Mouse (Mus musculus) hindbrain, embryonic 12.5 days (tissue): ENCODE results near the gene Gas7. TPM values are rescaled to one million over a fixed set of nuclear protein-coding genes. Genes with fewer than 3 reads are reported as not detected.
A peak's percentile ranks its signal among the peaks of the same experiment; 100 is the strongest.

ENCODE experiments used
- ATAC-seq: fragments of 200-750 bp; cut with Nextera tagmentation; 2 replicates; pipeline ENCODE4 v1.8.0; 2017; ENCODE audit warnings: moderate TSS enrichment; ENCODE audit not compliant: low FRiP score
- H3K27ac ChIP-seq: fragments of 300-500 bp; sonication (generic); 2 replicates; pipeline ENCODE4 v1.5.1; 2016; ENCODE audit warnings: mild to moderate bottlenecking
- H3K27me3 ChIP-seq: fragments of 300-500 bp; sonication (generic); 2 replicates; pipeline ENCODE4 v1.6.1; 2016; ENCODE audit warnings: mild to moderate bottlenecking
- H3K36me3 ChIP-seq: fragments of 300-500 bp; sonication (generic); 2 replicates; pipeline ENCODE4 v1.6.1; 2016; ENCODE audit warnings: mild to moderate bottlenecking
- H3K4me1 ChIP-seq: fragments of 300-500 bp; sonication (generic); 2 replicates; pipeline ENCODE4 v1.6.1; 2016
- H3K4me2 ChIP-seq: fragments of 300-500 bp; sonication (generic); replicated peaks from 2 replicates; pipeline ENCODE4 v1.6.1; 2016; ENCODE audit warnings: mild to moderate bottlenecking
- H3K4me3 ChIP-seq: fragments of 300-500 bp; sonication (generic); 2 replicates; pipeline ENCODE4 v1.5.1; 2016; ENCODE audit warnings: mild to moderate bottlenecking
- H3K9ac ChIP-seq: fragments of 300-500 bp; sonication (generic); 2 replicates; pipeline ENCODE4 v1.6.1; 2016; ENCODE audit warnings: mild to moderate bottlenecking, moderate library complexity
- H3K9me3 ChIP-seq: fragments of 300-500 bp; sonication (generic); replicated peaks from 2 replicates; pipeline ENCODE4 v1.6.1; 2016; ENCODE audit warnings: mild to moderate bottlenecking
- WGBS: fragments of 180-500 bp; shearing (Covaris S2); methylation state at CpG from one replicate; pipeline ENCODE4 v1.1.7; 2016; 5-methylcytosine and 5-hydroxymethylcytosine counted together
- polyA plus RNA-seq: library from polyadenylated mRNA; unstranded; fragments of >200 nt; fragmentation: Nextera tagmentation; extraction: Ambion mirVana; gene quantifications from 2 replicates; pipeline ENCODE4 v1.2.1, GENCODE M21; 2016

Gene Gas7
- polyA plus RNA-seq, 1 experiment from 2014 or later = 3.8 TPM

DNA sequence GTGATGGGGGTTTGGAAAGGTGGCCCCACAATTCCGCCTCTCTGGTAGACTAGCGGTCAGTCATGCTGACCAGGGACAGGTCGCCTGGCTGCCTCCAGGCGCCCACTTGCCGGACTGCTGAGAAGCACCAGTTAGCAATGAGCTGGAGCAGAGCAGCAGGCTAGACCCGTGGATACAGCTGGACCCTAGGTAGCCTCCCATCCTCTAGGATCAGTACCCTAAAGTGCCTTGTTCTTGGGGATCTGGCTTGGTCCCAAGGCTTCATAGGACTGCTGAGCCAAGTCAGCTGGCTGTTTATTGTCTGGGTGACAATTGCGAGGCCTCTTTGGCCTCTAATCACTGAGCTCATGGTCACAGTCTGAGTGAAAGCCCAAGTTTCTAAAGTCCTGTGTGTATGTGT is 792 bp downstream of the Gas7 start:
- peaks cover 44% of the 10 kb centered on the region for H3K27me3 ChIP-seq
- WGBS = 14% methylated on average over 7 of the region's 7 CpGs

DNA sequence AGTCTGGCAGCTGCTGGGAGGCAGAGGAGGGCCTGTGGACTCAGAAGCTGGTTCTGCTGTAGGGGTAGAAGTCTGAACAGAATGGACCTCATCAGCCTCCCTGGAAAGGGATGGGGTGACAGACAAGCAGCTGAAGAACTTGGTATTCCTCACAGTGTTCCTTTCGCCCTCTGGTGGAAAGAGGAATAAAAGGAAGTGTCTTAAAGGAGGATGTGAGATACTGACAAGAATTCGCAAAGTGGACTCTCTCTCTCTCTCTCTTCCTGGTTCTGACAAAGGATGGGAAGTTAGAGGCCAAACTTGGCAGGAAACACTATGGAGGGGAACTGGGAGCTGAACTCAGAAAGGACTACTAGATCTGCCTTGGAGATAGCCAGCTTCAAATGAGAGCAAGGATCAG is 2.9 kb downstream of the Gas7 start:
- Histone ChIP-seq H3K9ac (no peak overlapping the region), H3K4me2 (no peak overlapping the region), H3K36me3 (no peaks in the 10 kb centered on the region), H3K4me3 (no peak overlapping the region), H3K9me3 (no peaks in the 10 kb centered on the region), H3K27ac (no peak overlapping the region), H3K4me1 (peaks cover 17% of the 10 kb centered on the region), H3K27me3 (peaks cover 40% of the 10 kb centered on the region)
- no peak for ATAC-seq
- 36% methylated on average over 2 of the region's 2 CpGs for WGBS

More for the DNA sequence above, 792 bp downstream of the Gas7 start:
- Histone ChIP-seq H3K9ac (0 out of 2 replicates have a peak overlapping the region, but pooled peaks have one; percentile 75), H3K4me1 (peaks cover 10% of the 10 kb centered on the region), H3K4me2 (peak overlapping the region; percentile 99), H3K4me3 (peak overlapping the region; percentile 74), H3K9me3 (no peaks in the 10 kb centered on the region), H3K27ac (no peak overlapping the region), H3K36me3 (no peaks in the 10 kb centered on the region)
- 0 out of 2 replicates have a peak, but pooled peaks have one; percentile 16 for ATAC-seq

DNA sequence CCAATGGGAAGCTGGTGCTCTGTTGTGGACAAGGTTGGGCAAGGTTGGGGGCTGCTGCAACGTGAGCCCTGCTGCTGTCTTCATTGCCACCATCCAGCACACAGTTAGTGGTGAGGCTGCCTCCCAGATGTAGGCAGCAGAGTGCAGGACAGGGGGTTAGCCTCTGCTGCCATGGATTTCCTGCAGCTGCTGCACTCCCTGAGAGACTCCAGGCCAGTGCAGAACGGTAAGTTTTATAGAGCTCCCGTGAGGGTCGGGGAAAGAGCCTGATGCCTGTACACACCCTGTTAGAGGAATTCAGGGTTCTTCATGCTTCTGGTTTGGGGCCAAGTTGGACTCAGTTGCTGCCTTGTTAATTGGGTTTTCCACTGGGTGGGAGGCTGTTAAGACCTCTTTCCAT is 11.9 kb downstream of the Gas7 start:
- WGBS = 68% methylated on average over 4 of the region's 4 CpGs
- no peaks in the 10 kb centered on the region for H3K36me3 ChIP-seq

DNA sequence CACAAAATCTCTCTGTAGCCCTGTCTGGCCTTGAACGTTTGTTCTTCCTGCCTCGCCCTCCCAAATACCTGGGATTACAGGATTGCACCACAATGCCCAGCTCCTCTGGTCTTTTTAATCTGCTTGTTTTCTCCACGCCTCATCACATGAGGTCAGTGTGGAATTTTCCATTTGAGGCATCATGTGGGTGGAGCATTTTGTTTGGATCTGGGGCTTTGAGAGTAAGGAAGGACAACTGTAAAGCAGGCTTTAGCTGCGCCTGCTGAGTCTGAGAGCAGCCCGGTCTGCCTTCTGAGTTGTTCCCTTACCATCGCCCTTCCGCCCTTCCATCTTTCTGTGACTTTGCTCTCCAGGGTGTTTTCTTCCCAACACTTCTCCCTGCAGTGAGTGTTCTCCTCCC is 13.6 kb downstream of the Gas7 start:
- ATAC-seq = no peak

More for the DNA sequence above, 11.9 kb downstream of the Gas7 start:
- Histone ChIP-seq H3K27ac (no peak overlapping the region), H3K4me1 (no peaks in the 10 kb centered on the region), H3K27me3 (no peaks in the 10 kb centered on the region), H3K9ac (no peak overlapping the region), H3K4me2 (no peak overlapping the region), H3K4me3 (no peak overlapping the region), H3K9me3 (no peaks in the 10 kb centered on the region)
- ATAC-seq = no peak

DNA sequence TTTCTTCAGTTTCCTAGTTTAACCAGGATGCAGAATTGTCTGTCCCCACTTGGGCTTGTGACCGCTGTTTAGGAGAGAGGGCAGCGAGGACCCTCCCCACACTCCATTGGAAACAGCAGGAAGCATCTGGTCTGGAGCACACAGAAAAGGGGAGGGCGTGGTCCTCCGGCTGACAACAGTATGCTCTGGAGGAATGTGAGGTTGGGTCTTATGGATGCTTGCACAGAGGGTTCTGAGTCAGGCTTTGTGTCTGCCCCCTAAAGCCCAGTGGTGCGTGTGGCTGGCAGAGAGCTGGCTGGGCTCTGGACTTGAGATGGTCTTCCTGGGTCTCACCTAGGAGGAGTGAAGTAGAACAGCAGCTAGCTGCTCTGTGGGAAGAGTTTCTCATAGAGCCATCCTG is 19.4 kb downstream of the Gas7 start:
- no peak overlapping the region for H3K4me2 ChIP-seq
- H3K4me3 ChIP-seq = no peak overlapping the region
- ATAC-seq = no peak
- 49% methylated on average over 5 of the region's 5 CpGs for WGBS
- H3K27ac ChIP-seq = no peak overlapping the region
- H3K4me1 ChIP-seq = no peaks in the 10 kb centered on the region
- no peak overlapping the region for H3K9ac ChIP-seq
- no peaks in the 10 kb centered on the region for H3K27me3 ChIP-seq
- no peaks in the 10 kb centered on the region for H3K36me3 ChIP-seq
- H3K9me3 ChIP-seq = no peaks in the 10 kb centered on the region

More for the DNA sequence above, 13.6 kb downstream of the Gas7 start:
- no peak overlapping the region for H3K9ac ChIP-seq
- no peak overlapping the region for H3K4me2 ChIP-seq
- H3K4me1 ChIP-seq = no peaks in the 10 kb centered on the region
- no peak overlapping the region for H3K27ac ChIP-seq
- H3K36me3 ChIP-seq = no peaks in the 10 kb centered on the region
- no peaks in the 10 kb centered on the region for H3K27me3 ChIP-seq
- no peak overlapping the region for H3K4me3 ChIP-seq
- 79% methylated on average over 7 of the region's 7 CpGs for WGBS
- no peaks in the 10 kb centered on the region for H3K9me3 ChIP-seq

DNA sequence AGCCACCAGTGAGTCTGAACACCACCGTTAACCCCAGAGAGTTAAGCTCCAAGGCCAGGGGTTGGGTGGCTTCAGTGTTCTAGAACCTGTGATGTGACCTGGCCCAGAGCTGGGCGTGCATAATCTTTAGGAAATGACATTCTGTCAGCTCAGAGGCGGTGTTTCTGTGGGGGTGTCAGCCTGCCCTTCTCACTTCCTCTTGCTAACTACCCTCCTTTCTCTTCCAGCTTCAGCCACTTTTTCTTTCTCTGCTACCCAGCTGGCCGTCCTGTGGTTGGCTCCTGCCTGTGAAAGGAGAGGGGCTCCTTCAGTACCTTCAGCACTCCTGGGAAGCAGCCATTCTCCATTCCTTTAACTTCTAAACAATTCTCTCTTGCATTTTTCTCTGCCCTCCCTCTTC is 24.3 kb downstream of the Gas7 start:
- WGBS = 61% methylated on average over 4 of the region's 4 CpGs
- H3K27me3 ChIP-seq = no peaks in the 10 kb centered on the region
- H3K4me3 ChIP-seq = no peak overlapping the region

DNA sequence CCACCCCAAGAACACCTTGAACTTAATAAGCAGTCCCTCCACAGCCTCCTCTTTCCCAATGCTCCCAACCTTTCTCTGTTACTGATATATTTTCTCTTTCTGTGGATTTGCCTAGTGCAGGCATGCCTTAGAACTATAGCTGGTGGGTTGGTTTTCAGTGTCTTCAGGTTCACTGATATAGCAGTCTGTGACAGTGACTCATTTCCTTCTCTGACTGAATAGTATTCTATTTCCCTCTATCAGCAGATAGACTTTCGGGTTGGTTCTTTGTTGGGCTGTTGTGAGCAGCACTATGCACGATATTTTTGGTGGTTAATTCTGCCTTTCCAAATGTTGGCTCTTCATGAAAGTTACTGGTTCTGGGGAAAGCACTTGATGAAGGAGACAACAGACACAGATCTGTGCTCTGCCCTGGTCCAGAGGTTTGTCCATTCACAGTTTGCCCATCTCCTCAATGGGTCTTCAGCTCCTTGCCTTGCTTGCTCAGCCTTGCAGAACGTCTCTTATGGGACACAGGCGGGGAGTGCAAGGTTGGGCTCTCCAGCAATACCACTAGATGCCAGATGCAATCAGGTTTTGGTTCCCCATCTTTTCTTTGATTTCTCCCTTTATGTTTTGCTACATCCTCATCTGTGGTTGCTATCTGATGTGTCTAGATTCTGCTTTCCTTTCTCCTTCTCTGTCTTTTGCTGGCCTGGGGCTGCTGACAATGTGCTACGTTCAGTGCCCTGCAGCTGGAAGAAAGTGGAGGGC is 25.1 kb downstream of the Gas7 start:
- ATAC-seq = no peak
- H3K27me3 ChIP-seq = no peaks in the 10 kb centered on the region
- H3K9me3 ChIP-seq = no peaks in the 10 kb centered on the region
- H3K36me3 ChIP-seq = no peaks in the 10 kb centered on the region
- 90% methylated on average over 5 of the region's 5 CpGs for WGBS
- no peak overlapping the region for H3K4me2 ChIP-seq
- no peak overlapping the region for H3K4me3 ChIP-seq
- H3K4me1 ChIP-seq = no peaks in the 10 kb centered on the region
- no peak overlapping the region for H3K9ac ChIP-seq
- H3K27ac ChIP-seq = no peak overlapping the region

More for the DNA sequence above, 24.3 kb downstream of the Gas7 start:
- no peak for ATAC-seq
- Histone ChIP-seq H3K9ac (no peak overlapping the region), H3K4me2 (no peak overlapping the region), H3K36me3 (no peaks in the 10 kb centered on the region), H3K4me1 (no peaks in the 10 kb centered on the region), H3K27ac (no peak overlapping the region), H3K9me3 (no peaks in the 10 kb centered on the region)

DNA sequence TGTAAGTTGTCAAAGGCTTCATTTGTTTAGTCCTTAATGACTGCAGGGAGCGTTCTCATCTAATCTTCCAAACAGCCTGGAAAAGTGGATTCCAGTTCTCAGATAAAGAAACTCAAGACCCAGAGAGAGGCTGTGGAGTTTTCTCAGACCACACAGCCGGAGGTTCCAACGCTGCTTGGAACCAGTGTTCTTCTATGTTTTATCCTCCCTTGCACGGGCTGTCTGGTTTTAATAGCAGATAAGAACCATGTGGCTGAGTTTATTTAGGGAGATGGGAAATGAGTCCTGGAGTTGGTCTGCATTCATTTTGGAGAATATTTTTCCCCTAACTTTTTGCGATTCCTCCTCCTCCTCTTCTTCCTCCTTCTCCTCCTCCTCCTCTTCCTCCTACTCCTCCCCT is 26.5 kb downstream of the Gas7 start:
- Histone ChIP-seq H3K4me3 (no peak overlapping the region), H3K9me3 (no peaks in the 10 kb centered on the region), H3K9ac (no peak overlapping the region), H3K4me1 (no peaks in the 10 kb centered on the region), H3K4me2 (no peak overlapping the region), H3K36me3 (no peaks in the 10 kb centered on the region), H3K27me3 (no peaks in the 10 kb centered on the region), H3K27ac (no peak overlapping the region)
- 81% methylated on average over 5 of the region's 5 CpGs for WGBS
- ATAC-seq = no peak

DNA sequence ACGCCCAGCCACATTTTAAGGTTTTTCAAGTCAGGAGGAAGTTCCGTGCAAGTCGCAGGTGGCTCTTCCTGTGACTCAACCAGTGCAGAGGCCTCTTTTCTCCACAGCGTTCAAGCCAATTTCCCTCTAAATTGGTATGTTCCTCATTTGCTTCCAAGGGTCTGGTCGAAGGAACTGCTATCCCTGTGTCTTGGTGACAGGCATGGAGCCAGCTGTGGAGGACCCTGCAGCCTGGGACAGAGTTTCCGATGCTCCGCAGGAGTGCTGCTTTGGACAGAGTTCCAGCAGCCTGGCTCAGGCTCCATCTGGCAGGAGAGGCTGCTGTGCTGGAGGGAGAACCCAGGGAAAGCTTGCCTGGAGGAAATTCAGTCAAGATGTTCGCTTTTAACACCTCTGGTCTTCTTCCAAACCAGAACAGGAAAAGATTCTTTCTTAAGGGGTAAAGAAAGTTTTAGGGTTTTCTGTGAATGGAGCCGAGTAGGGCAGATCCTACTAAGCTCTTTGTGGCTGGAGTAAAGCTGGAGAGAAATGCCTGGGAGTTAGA is 27.1 kb downstream of the Gas7 start:
- Histone ChIP-seq H3K9ac (no peak overlapping the region), H3K9me3 (no peaks in the 10 kb centered on the region), H3K4me3 (no peak overlapping the region), H3K27me3 (no peaks in the 10 kb centered on the region), H3K36me3 (no peaks in the 10 kb centered on the region), H3K4me2 (no peak overlapping the region), H3K4me1 (no peaks in the 10 kb centered on the region), H3K27ac (no peak overlapping the region)
- WGBS = 64% methylated on average over 9 of the region's 9 CpGs
- no peak for ATAC-seq

DNA sequence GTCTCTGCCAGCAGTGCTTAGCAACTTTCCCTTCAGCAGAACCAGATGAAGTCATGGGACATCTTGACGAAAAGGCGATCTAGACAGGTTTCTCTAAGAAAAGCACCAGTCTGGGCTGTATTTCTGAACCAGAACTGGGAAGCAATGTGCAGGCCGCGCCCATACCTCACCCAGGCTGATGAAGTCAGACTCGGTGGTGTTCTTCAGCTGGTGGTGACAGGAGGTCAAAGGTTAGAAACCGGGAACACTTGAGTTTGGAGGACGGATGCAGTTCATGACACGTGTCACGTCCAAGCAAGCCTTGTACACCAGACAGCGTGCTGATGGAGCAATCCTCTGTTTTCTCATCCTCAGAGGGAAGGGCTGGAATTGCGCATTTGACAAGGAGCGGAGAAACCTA is 32.9 kb downstream of the Gas7 start:
- no peak overlapping the region for H3K4me2 ChIP-seq
- no peaks in the 10 kb centered on the region for H3K27me3 ChIP-seq
- no peak overlapping the region for H3K27ac ChIP-seq
- ATAC-seq = no peak
- H3K9ac ChIP-seq = no peak overlapping the region
- H3K4me3 ChIP-seq = no peak overlapping the region
- H3K9me3 ChIP-seq = no peaks in the 10 kb centered on the region
- no peaks in the 10 kb centered on the region for H3K4me1 ChIP-seq
- 77% methylated on average over 12 of the region's 12 CpGs for WGBS
- H3K36me3 ChIP-seq = no peaks in the 10 kb centered on the region

DNA sequence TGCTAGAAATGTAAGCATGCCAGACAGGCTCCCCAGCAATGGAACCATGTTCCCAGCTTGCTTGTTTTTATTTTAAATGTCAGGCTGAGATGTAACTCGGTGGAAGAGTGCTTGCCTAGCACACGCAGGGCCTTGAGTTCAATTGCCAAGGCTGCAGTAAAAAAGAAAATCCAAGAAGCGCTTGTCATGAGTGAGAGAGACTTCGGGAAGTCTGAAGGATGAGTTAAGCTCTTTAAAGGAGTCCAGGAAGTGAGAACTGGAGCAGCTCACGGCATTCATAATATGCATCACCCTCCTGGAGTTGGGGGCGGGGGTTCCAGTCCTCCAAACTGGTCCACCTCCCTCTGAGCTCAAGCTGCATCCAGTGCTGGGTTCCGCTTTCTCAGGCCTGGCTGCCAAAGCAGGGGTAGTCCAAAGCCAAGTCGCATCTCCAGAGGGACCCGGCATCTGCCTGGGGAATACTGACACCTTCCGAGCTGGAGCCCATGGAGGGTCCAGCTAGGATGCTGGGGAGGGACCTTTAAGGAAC is 34.5 kb downstream of the Gas7 start:
- no peaks in the 10 kb centered on the region for H3K4me1 ChIP-seq
- no peak overlapping the region for H3K9ac ChIP-seq
- WGBS = 76% methylated on average over 10 of the region's 10 CpGs
- H3K4me2 ChIP-seq = no peak overlapping the region
- no peaks in the 10 kb centered on the region for H3K27me3 ChIP-seq
- no peak overlapping the region for H3K4me3 ChIP-seq
- no peaks in the 10 kb centered on the region for H3K9me3 ChIP-seq
- H3K36me3 ChIP-seq = no peaks in the 10 kb centered on the region
- ATAC-seq = no peak
- H3K27ac ChIP-seq = no peak overlapping the region

DNA sequence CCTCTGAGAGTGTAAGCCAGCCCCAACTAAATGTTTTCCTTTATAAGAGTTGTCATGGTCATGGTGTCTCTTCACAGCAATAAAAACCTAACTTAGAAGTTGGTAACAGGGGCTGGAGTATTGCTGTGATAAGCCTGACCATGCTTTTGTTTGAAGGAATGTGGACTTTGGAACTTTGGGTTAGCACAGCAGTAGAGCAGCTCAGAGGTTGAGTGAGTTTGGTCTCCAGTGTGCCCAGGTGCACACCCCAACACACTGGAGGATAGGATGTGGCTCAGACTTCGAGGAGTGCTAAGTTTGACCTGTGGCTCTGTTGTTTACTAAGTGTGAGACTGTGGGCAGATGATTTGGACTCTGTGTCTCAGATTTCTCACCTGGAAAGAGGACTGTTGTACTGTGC is 41.6 kb downstream of the Gas7 start:
- H3K9me3 ChIP-seq = no peaks in the 10 kb centered on the region
- H3K4me1 ChIP-seq = no peaks in the 10 kb centered on the region
- no peak for ATAC-seq
- H3K4me3 ChIP-seq = no peak overlapping the region
- no peaks in the 10 kb centered on the region for H3K36me3 ChIP-seq
- WGBS = 76% methylated on average over 1 of the region's 1 CpGs
- H3K27ac ChIP-seq = no peak overlapping the region
- no peak overlapping the region for H3K9ac ChIP-seq
- H3K27me3 ChIP-seq = no peaks in the 10 kb centered on the region
- no peak overlapping the region for H3K4me2 ChIP-seq

DNA sequence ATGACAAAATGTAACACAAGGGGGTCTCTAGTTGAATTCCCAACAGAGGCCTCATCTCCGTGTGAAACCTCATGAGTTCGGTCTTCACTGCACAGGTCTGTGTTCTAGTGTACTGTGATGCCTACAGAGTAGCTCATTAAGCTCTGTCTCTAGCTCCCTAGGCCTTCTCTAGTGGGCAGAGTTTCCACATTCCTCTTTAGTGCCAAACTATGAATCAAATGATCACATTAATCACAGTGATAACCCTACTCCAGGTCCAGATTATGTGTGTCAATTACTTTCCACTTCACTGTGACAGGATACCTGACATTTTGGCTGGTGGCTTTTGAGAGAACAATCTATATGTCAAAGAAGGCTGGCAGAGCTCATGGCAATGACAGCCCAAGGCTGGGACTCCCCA is 44.9 kb downstream of the Gas7 start:
- no peak for ATAC-seq
- Histone ChIP-seq H3K9me3 (no peaks in the 10 kb centered on the region), H3K36me3 (no peaks in the 10 kb centered on the region), H3K27ac (no peak overlapping the region), H3K27me3 (no peaks in the 10 kb centered on the region), H3K4me1 (no peaks in the 10 kb centered on the region), H3K4me2 (no peak overlapping the region), H3K9ac (no peak overlapping the region), H3K4me3 (no peak overlapping the region)
- WGBS = 96% methylated on average over 2 of the region's 2 CpGs
